Mouse (Mus musculus): ENCODE results near the gene Csmd2.

DNA sequence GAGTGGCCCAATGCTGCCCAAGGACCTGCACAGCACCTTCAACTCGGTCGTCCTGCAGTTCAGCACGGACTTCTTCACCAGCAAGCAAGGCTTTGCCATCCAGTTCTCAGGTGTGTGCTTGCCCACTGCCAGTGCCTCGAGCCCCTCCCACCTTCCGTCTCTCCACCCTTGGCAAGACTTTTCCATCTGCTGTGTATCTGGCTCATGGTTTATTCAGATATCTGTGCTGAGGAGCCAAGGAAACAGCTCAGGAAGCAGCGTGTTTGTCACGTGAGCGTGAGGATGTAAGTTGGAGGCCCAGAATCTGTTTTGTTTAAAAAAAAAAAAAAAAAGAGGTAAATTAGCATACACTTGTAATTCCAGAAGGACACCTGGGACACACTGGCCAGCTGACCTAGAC lies 455.1 kb downstream of the Csmd2 start:
- TF ChIP-seq CTCF (IDR thresholded peaks at IDR 0.05; ENCODE audit: low read depth, low read length) (no peak), POLR2A (IDR thresholded peaks at IDR 0.05; ENCODE audit: borderline replicate concordance, low read depth, low read length) (no peak)

All from bone marrow macrophage, adult 2 months (primary cell).